Mouse (Mus musculus) spleen, postnatal 36 days (tissue): ENCODE measurements at regions not wholly inside any gene's neighbourhood (a gene's known extent, or its start where the extent isn't known, plus 50 kb on each side); places are given as distances from the start of the nearest gene placed in this dataset.

Source experiments
- DNase-seq, 2 experiments: peaks; one replicate each; pipeline ENCODE4 v3.0.0; 2022; ENCODE audit warnings: low spot score in 2 of 2, mixed read lengths in 1 of 2

- peak; percentile 3 to 11 for DNase-seq
These were observed 186.4 kb upstream of the Zmiz1 start for GRCm38 (mm10) chr14:25272366-25273156.

GRCm38 (mm10) chr14:25279751-25280150 is 179.2 kb upstream of the Zmiz1 start:
- no peak for DNase-seq

GRCm38 (mm10) chr14:25292557-25292956 is 166.4 kb upstream of the Zmiz1 start:
- no peak for DNase-seq

DNA sequence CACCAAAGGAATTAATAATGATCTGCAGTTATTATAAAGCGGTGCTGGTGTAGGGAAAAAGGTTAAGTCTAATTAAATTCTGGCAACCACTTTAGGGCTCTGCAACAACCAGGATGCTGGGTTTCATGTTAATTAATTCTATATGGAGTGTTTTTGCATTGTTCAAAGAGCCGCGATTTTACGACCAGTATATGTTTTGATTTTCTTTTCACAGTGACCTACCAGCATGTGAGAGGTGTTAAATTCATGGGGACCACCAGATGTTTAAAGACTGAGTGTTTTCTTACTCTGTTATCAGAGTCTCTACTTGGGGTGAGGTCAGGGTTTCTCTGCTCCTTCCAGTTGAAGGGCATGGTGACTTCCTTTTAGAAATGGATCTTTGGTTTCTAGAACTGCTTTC is 164.8 kb upstream of the Zmiz1 start:
- DNase-seq: no peak

- no peak for DNase-seq
These were observed 163.2 kb upstream of the Zmiz1 start for GRCm38 (mm10) chr14:25295688-25296350.

DNA sequence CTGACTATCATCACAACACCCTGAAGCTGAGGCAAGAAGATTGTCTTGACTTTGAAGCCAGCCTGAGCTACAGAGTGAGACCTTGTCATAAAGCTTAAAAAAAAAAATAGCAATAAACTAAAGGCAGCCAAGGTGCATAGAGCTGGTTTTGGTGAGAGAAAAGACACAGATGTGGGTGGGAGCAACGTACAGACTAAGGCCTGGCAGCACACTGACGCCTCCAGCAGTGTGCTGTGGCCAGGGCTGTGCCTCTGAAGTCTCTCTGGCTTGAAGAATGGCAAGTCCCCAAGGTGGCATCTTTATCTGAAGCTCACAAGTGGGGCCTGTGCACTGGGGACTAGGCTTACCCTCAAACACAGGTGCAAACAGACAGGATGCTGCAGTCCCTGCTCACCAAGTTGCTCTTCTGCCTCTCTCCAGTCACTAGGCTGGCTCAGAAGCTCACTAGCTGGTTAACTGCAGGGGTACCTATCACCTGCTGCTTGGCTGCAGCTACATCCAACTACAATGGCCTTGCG is 159.3 kb upstream of the Zmiz1 start:
- no peak for DNase-seq

GRCm38 (mm10) chr14:25301336-25302031 is 157.5 kb upstream of the Zmiz1 start:
- peak in 1 of 2 experiments; percentile 19 for DNase-seq

DNA sequence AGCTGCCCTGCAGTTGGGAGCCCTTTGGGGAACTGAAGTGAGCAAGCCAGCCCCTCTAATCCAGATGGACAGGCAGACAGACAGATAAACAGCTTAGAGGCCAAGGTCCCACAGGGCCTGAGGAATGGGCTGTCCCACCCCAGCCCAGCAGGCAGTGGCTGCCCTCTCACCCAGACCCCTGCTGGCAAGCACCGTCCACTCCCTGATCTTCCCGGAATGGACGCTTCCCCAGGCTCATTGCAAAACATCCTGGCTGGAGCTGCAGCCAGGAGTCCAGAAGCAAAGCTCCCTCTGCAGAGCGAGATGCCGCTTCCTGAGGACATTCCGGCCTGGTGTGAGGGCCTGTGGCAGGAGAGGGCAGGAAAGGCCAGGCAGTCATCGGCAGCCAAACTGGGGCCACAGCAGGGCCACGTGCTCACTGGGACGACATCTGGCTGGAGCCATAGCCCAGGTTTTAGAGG is 154.6 kb upstream of the Zmiz1 start:
- peak; percentile 19 to 30 for DNase-seq

DNA sequence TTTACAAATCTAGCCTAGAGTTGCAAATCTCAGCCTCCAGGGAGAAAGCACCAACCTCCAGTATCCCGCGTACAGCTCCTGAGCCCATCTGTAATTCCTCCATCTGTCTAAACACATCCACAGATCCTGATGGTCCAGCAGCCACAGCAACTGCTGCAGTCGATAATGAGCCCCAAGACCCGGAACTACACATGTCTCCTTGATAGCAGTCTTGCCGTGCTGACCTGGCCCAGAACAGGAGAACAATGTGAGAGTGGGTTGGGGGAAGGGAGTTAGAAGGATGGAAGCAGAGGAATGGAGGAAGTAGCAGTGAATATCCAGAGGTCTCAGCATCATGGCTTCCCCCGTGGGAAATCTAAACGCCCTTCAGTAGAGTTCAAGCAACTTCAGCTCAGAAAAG is 152.8 kb upstream of the Zmiz1 start:
- DNase-seq: no peak

DNA sequence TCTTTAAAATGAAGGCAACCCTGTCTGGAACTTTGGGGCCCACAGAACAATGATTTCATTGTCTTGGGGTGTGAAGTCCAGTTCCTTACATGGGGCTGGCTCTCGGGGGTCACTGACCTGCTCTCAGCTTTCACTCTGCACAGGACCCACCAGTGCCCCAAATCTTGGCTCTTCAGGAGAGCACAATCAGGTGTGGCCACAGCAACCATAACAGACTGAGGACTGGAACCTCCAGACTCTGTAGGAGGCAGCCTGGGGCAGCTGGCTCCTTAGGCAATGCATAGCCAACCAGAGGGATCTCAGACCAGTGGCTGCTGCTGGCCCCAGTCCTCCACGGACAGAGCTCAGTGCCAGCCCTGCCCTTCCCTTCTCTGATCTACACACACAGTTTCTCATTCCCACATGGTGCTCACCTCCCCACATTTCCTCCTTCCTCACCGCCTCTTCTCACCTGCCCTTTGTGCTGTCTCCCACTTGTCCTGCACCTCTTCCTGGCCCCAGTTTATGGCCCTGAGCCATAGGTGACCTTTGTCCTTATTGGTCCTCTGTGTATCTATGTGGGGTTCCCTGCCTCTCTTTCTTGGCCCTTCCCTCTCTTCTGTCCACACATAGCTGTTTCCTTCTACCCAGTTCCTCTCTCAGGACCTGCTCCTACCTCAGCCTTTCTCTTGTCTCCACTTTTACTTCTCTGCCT is 151.9 kb upstream of the Zmiz1 start:
- no peak for DNase-seq

DNA sequence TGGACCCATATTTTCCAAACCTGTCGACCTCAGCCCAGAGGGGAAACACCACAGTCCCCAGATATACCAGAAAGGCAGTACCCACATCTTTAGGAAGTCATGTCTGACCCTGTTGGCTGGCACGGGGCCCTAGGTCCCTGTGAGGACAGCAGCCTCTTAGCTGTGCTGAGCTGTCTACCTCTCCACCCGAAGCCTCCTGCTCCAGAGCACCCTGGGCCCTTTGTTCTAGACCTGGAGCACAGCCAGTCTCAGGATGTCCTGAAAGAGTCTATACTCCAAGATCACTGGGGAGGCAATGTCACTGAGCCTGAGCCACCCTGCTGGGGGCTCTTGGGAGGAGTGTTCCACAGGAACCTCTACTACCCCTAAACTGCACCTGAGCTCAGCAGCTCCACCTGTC is 150.9 kb upstream of the Zmiz1 start:
- DNase-seq: no peak

GRCm38 (mm10) chr14:25310671-25311151 is 148.3 kb upstream of the Zmiz1 start:
- no peak for DNase-seq

DNA sequence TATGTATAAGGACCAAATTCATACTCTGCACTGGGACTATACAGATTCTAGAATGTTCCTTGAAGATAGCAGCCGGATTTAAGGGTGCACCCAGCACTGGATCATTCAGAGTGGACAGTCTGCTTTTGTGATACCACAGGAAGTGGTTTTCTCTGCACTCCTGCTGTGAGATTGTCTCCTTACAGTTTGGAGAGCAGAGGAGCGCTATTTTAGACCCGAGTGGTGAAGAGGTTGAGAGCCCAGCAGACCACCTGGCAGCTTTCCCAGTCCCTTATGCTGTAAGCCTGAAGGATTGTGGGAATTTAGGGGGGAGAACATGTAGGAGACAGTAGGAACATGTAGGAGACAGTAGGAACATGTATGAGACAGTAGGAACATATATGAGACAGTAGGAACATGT is 147.5 kb upstream of the Zmiz1 start:
- no peak for DNase-seq

- no peak for DNase-seq
These were observed 146.8 kb upstream of the Zmiz1 start for GRCm38 (mm10) chr14:25312135-25312534.

DNA sequence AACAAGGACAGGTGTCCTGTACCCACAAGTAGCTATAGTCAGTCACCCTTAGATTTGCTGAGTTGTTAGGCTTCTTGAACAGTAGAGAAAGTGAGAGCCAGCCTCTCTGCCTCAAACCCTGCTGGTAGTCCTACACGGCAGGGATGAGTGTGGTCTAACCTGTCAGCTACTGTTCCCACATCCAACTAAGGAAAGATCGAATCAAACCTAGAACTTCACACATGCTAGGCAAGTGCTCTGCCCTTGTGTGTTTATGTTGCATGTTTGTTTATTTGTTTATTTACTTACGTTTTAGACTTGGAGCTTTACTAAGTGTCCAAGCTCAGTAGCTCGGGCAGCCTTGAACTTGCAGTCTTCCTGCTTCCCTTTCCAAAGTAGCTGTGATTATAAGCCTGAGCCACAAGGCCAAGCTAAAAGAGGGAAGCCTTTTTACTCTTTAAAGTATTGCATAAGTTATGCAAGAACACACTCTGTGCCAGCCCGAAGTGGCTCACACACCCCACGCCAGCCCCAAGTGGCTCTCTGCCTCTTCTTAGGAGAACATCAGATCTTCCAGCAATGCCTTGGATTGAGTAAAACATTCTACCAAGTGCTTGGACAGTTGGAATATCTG is 146.1 kb upstream of the Zmiz1 start:
- no peak for DNase-seq

- no peak for DNase-seq
These were observed 145.2 kb upstream of the Zmiz1 start for GRCm38 (mm10) chr14:25313693-25314240.

- no peak for DNase-seq
These were observed 142.5 kb upstream of the Zmiz1 start for GRCm38 (mm10) chr14:25316491-25316890.

- DNase-seq: peak; percentile 72 to 77
These were observed 141.1 kb upstream of the Zmiz1 start for GRCm38 (mm10) chr14:25317680-25318471.

GRCm38 (mm10) chr14:25318909-25319308 is 140.1 kb upstream of the Zmiz1 start:
- no peak for DNase-seq

GRCm38 (mm10) chr14:25320141-25320540 is 138.8 kb upstream of the Zmiz1 start:
- no peak for DNase-seq
